Comparison of ENCODE assay signal across 8 mouse cellular contexts in the genomic region with DNA sequence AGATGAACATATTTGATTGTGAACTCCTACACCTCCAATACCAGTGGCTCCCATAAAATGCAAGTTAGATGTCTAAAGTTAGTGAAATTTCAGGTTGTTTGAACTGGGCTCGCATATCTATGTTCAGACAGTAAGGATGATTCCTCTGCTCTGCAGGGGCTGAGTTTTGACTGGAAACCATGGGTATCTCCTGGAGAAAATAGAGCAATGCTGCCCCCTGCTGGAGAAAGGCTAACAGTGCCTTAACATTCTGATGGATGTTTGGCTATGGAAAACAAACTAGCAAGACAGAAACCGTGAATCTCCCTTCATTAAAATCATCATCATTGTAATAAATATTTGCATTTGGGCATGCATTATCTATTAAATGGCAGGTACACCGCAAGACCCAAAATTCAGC.
DNase-seq lines count a peak whose midpoint lies in the region; ATAC-seq and TF ChIP-seq lines count a peak whose summit lies in the region.

No protein-coding gene starts in this region.

- peak; percentile 86 for DNase-seq in CD4-positive, CD25-positive, alpha-beta regulatory T cell, adult 2 months (ENCODE audit: low read depth, low spot score)
- DNase-seq in adrenal gland, postnatal 14 days: peak; percentile 91
- DNase-seq in embryo, embryonic 9.5 days (ENCODE audit: extremely low spot score): peak; percentile 74
- DNase-seq in heart, postnatal 10 days: peak; percentile 80 to 92
- peak; percentile 56 to 78 for DNase-seq in layer of hippocampus, adult 8-10 months (ENCODE audit: low spot score in 2 of 2)
- DNase-seq in lung, postnatal 0 days (ENCODE audit: low spot score): peak; percentile 83
- peak; percentile 79 for DNase-seq in ovary, postnatal 14 days (ENCODE audit: low spot score)
- peak; percentile 84 for DNase-seq in thymus, postnatal 25 days

- no peak overlapping the region for H3K4me3 ChIP-seq in lung, postnatal 0 days (ENCODE audit: low read depth, low read length)

- H3K36me3 ChIP-seq in lung, postnatal 0 days (ENCODE audit: insufficient read depth, low read length): no peaks in the 10 kb centered on the region

- no peaks in the 10 kb centered on the region for H3K9me3 ChIP-seq in lung, postnatal 0 days (ENCODE audit: low read length)

- WGBS in lung, postnatal 0 days: 8% methylated on average over 3 of the region's 3 CpGs

- no peak for TF ChIP-seq EP300 in lung, postnatal 0 days (IDR thresholded peaks at IDR 0.05)

- H3K27me3 ChIP-seq in lung, postnatal 0 days (replicated peaks; ENCODE audit: insufficient read depth, low read length): no peaks in the 10 kb centered on the region

- peak; percentile 50; the same call in 1 of the 2 replicates for ATAC-seq in lung, postnatal 0 days

- H3K9ac ChIP-seq in lung, postnatal 0 days (replicated peaks; ENCODE audit: low read depth): no peak overlapping the region

- H3K27ac ChIP-seq in lung, postnatal 0 days (ENCODE audit: low read length): no peak overlapping the region

- H3K4me1 ChIP-seq in lung, postnatal 0 days (ENCODE audit: insufficient read depth, low read depth, low read length): no peaks in the 10 kb centered on the region

- intact Hi-C loops in heart, postnatal 10 days (cut with DNase I): loop anchor here (1.0 to 5.0 kb wide), 5 partner anchors 43 to 477 kb away; partner anchors contain the start of gene Ust

- no peak overlapping the region for H3K4me2 ChIP-seq in lung, postnatal 0 days (replicated peaks; ENCODE audit: low read depth, low read length)

- TF ChIP-seq CTCF in lung, postnatal 0 days (IDR thresholded peaks at IDR 0.05): peak; percentile 96
